ENCODE assay signal across 24 mouse cellular contexts in the genomic region with DNA sequence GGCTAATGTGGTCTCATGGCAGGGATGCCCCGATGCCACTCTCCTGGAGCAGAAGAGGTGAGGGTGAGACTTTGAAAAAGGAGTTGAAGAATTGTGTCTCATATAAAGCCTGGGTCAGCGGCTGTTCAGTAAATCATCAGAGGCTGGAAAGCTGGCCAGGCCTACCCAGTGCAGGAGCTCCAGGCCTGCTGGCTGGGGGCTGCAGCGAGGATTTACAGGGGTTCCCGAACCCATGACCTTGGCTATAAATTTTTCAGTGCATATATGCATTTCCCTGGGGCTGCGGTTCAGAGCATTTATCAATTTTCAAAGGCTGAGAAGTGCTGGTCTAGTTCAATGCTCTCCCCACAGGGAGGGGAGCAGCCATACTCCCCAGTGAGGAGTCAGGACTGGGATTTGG.
DNase-seq lines count a peak whose midpoint lies in the region; ATAC-seq and TF ChIP-seq lines count a peak whose summit lies in the region.
"Had no signal": no experiment of that assay in that cellular context is flagged by ENCODE, and none has a peak within 500 bp of the region (broad histone marks: within the 10 kb centered on the region; RNA-seq: fewer than 3 reads in every experiment).

No protein-coding gene starts in this region.

- H3K9ac ChIP-seq in hindbrain, postnatal 0 days (replicated peaks; ENCODE audit: low read length) = no peak overlapping the region
- no peak overlapping the region for H3K9ac ChIP-seq in kidney, embryonic 16.5 days (replicated peaks; ENCODE audit: low read length)
- no peak overlapping the region for H3K9ac ChIP-seq in neural tube, embryonic 15.5 days (replicated peaks)
- H3K9ac ChIP-seq: embryonic facial prominence, embryonic 12.5 days; heart, embryonic 12.5 days; hindbrain, embryonic 15.5 days; midbrain, embryonic 12.5 days had no signal

- 82% methylated on average over 5 of the region's 5 CpGs for WGBS in hindbrain, embryonic 10.5 days
- 81% methylated on average over 5 of the region's 5 CpGs for WGBS in hindbrain, postnatal 0 days
- WGBS in kidney, embryonic 16.5 days = 29% methylated on average over 5 of the region's 5 CpGs
- WGBS in neural tube, embryonic 15.5 days = 16% methylated on average over 5 of the region's 5 CpGs

- H3K4me3 ChIP-seq in hindbrain, embryonic 10.5 days = no peak overlapping the region
- no peak overlapping the region for H3K4me3 ChIP-seq in hindbrain, postnatal 0 days (ENCODE audit: low read length)
- H3K4me3 ChIP-seq in kidney, embryonic 16.5 days (ENCODE audit: low read length) = no peak overlapping the region
- no peak overlapping the region for H3K4me3 ChIP-seq in neural tube, embryonic 15.5 days (replicated peaks)
- H3K4me3 ChIP-seq: embryonic facial prominence, embryonic 12.5 days; heart, embryonic 12.5 days; hindbrain, embryonic 15.5 days; midbrain, embryonic 12.5 days; myocyte had no signal

- TF ChIP-seq CTCF in hindbrain, postnatal 0 days (IDR thresholded peaks at IDR 0.05; ENCODE audit: low read depth) = no peak

- H3K36me3 ChIP-seq in hindbrain, embryonic 10.5 days = no peaks in the 10 kb centered on the region
- no peaks in the 10 kb centered on the region for H3K36me3 ChIP-seq in hindbrain, postnatal 0 days (ENCODE audit: insufficient read depth, low read length)
- H3K36me3 ChIP-seq in kidney, embryonic 16.5 days (ENCODE audit: insufficient read depth, low read length) = no peaks in the 10 kb centered on the region
- no peaks in the 10 kb centered on the region for H3K36me3 ChIP-seq in neural tube, embryonic 15.5 days
- H3K36me3 ChIP-seq: embryonic facial prominence, embryonic 12.5 days; heart, embryonic 12.5 days; hindbrain, embryonic 15.5 days; midbrain, embryonic 12.5 days had no signal

- H3K4me1 ChIP-seq in hindbrain, embryonic 10.5 days (replicated peaks) = peaks cover 48% of the 10 kb centered on the region
- 0 out of 2 replicates have a peak, but pooled peaks cover 8% of the 10 kb centered on the region for H3K4me1 ChIP-seq in hindbrain, postnatal 0 days (ENCODE audit: insufficient read depth, low read length)
- peaks cover 16% of the 10 kb centered on the region for H3K4me1 ChIP-seq in kidney, embryonic 16.5 days (ENCODE audit: insufficient read depth, low read length)
- peaks cover 51% of the 10 kb centered on the region for H3K4me1 ChIP-seq in neural tube, embryonic 15.5 days

- no peaks in the 10 kb centered on the region for H3K9me3 ChIP-seq in hindbrain, embryonic 10.5 days
- H3K9me3 ChIP-seq in hindbrain, postnatal 0 days (ENCODE audit: low read length) = no peaks in the 10 kb centered on the region
- H3K9me3 ChIP-seq in kidney, embryonic 16.5 days (ENCODE audit: low read length) = no peaks in the 10 kb centered on the region
- H3K9me3 ChIP-seq in neural tube, embryonic 15.5 days (replicated peaks) = no peaks in the 10 kb centered on the region
- H3K9me3 ChIP-seq: embryonic facial prominence, embryonic 12.5 days; heart, embryonic 12.5 days; hindbrain, embryonic 15.5 days; midbrain, embryonic 12.5 days had no signal

- H3K27ac ChIP-seq in hindbrain, embryonic 10.5 days = peak overlapping the region; percentile 72
- no peak overlapping the region for H3K27ac ChIP-seq in hindbrain, postnatal 0 days
- no peak overlapping the region for H3K27ac ChIP-seq in kidney, embryonic 16.5 days (ENCODE audit: low read length)
- no peak overlapping the region for H3K27ac ChIP-seq in neural tube, embryonic 15.5 days (replicated peaks)
- H3K27ac ChIP-seq: embryonic facial prominence, embryonic 12.5 days; hindbrain, embryonic 15.5 days; macrophage; midbrain, embryonic 12.5 days had no signal

- peaks cover 8% of the 10 kb centered on the region for H3K27me3 ChIP-seq in hindbrain, embryonic 10.5 days (ENCODE audit: insufficient read depth, poor library complexity, severe bottlenecking)
- no peaks in the 10 kb centered on the region for H3K27me3 ChIP-seq in hindbrain, postnatal 0 days (ENCODE audit: insufficient read depth, low read length)
- H3K27me3 ChIP-seq in kidney, embryonic 16.5 days (ENCODE audit: insufficient read depth, low read length) = peaks cover 18% of the 10 kb centered on the region
- H3K27me3 ChIP-seq in neural tube, embryonic 15.5 days (replicated peaks) = no peaks in the 10 kb centered on the region
- H3K27me3 ChIP-seq: embryonic facial prominence, embryonic 12.5 days; hindbrain, embryonic 15.5 days had no signal

- no peak for ATAC-seq in hindbrain, postnatal 0 days
- ATAC-seq in kidney, embryonic 16.5 days (ENCODE audit: low FRiP score, low TSS enrichment) = peak; percentile 71; the same call in 1 of the 2 replicates
- ATAC-seq in neural tube, embryonic 15.5 days (ENCODE audit: low FRiP score) = no peak
- ATAC-seq: lung, postnatal 0 days had no signal

- no peak for DNase-seq in hindbrain, embryonic 10.5 days (ENCODE audit: low spot score)
- DNase-seq in hindbrain, postnatal 0 days (ENCODE audit: low spot score) = no peak
- DNase-seq in kidney, postnatal 14 days = no peak
- peak; percentile 35 for DNase-seq in neural tube, embryonic 10.5 days (ENCODE audit: extremely low spot score, low spot score)
- peak; percentile 18 for DNase-seq in yolk sac, embryonic 10.5 days (ENCODE audit: low spot score)
- no peak for DNase-seq in thymus, adult 18-20 months
- DNase-seq: adrenal gland, postnatal 14 days; cerebellum, adult 8-10 months; cerebellum, postnatal 36 days; gastrocnemius, postnatal 25 days; heart, adult 18-20 months; heart, postnatal 10 days; kidney, adult 18-20 months; retina, postnatal 1 day; thymus, postnatal 25 days had no signal

- no peak overlapping the region for H3K4me2 ChIP-seq in hindbrain, postnatal 0 days (ENCODE audit: low read depth, low read length)
- no peak overlapping the region for H3K4me2 ChIP-seq in kidney, embryonic 16.5 days (replicated peaks; ENCODE audit: low read depth, low read length)
- H3K4me2 ChIP-seq in neural tube, embryonic 15.5 days = no peak overlapping the region
- H3K4me2 ChIP-seq: embryonic facial prominence, embryonic 12.5 days; heart, embryonic 12.5 days; hindbrain, embryonic 15.5 days; midbrain, embryonic 12.5 days had no signal

Comparison
In these comparisons a context has a peak if more than half of its experiments do, and no peak if none do; other contexts are left out.
1. DNase-seq: peak in neural tube, embryonic 10.5 days (single experiment) and yolk sac, embryonic 10.5 days (single experiment); none in hindbrain, embryonic 10.5 days (single experiment), hindbrain, postnatal 0 days (single experiment), kidney, postnatal 14 days (single experiment) and thymus, adult 18-20 months (0 of 2).